Mouse (Mus musculus) thymus, postnatal 0 days (tissue): ENCODE results near the gene Zfp292. TPM values are rescaled to one million over a fixed set of nuclear protein-coding genes. Genes with fewer than 3 reads are reported as not detected.

Experiments used
- DNase-seq: peaks from one replicate; pipeline ENCODE4 v3.0.0-alpha.2; 2015; ENCODE audit warnings: low spot score
- polyA plus RNA-seq: library from polyadenylated mRNA; unstranded; fragments of >200 nt; fragmentation: Nextera tagmentation; extraction: Ambion mirVana; gene quantifications from 2 replicates; pipeline ENCODE4 v1.2.1, GENCODE M21; 2015

Zfp292 gene
- polyA plus RNA-seq, 1 experiment from 2014 or later = 20.7 TPM

DNA sequence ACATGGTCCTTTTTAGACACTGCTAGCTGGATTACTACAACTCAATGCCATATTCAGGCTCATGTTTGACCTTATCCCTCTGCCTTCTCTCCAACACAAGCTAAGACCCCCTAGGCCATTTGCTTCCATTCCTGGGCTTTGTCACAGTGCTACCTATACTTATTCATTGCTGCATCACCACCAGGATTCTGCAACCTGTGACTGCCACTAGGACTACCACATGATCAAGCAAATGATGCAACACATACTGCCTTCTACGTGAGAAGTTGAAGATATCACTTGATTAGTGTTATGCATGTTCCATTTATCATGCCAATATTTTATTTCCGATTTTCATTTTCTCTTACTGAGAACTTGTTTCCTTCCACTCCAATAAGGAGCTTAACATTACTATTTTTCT lies 84.8 kb downstream of the Zfp292 start:
- DNase-seq = no peak

DNA sequence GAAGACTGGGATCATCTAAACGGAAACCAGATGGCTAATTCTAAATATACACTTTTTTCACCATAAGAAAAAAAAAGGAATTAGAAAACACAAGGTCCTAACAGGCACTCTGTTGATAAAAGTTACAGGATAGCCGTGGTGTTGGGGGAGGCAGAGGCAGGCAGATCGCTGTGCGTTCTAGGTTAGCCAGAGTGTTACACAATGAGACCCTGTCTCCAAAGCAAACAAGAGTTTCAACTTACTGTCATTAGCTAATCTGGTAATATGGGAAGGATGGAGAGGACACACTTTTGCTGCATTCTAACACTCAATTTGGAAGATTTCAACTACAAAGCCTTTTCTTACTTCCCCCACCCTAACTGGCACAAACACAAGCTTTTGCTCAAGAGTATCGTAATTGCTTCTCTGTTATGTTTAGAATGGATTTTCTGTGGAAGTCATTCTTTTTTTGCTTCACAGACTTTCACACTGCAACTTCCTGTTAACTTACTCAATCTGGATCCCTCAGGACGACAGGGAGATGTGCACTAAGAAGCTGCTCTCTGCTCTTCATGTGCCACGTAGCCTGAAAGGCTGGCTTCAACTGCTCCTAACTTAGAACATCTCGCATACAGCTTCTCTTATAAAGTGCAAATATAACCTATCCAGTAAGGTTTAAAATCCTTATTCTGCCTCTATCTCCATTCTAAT lies 85.3 kb downstream of the Zfp292 start:
- DNase-seq = no peak

DNA sequence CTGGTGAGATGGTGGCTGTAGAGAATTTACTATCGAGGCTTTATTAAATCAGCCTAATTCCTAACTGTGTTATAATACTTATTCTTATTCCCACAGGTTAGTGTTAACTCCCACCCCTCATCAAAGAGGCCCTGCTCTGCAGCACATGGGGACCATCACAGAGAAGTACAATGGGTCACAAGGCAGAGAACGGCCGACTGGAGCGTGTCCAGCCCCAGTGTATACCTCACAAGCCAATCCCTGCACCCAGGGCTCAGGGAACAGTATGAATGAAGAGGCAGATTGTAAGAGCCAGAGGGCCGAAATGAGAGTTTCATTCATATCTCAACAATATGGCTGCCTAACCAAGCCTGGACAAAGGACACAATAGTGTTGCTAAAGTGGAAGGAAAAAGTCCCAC lies 86.5 kb downstream of the Zfp292 start:
- DNase-seq = no peak

DNA sequence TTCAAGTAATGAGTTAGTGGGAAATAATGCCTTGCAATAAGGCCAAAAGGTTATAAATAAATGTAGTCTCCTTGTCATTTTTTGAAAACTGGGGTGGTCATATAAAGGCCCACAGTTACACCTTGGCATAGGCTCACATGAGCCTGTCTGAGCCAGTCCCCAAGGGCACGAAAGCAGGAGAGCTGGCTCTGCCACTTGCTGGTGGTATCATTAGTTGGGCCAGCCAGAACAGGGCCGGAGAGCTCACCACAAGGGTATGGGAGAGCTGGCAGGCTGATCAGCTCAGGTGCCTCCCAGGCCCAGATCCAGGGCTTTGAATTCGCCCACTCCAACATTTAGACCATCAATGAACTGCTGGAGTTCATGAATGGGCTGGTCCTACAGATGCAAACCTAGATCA lies 96.3 kb downstream of the Zfp292 start:
- no peak for DNase-seq

DNA sequence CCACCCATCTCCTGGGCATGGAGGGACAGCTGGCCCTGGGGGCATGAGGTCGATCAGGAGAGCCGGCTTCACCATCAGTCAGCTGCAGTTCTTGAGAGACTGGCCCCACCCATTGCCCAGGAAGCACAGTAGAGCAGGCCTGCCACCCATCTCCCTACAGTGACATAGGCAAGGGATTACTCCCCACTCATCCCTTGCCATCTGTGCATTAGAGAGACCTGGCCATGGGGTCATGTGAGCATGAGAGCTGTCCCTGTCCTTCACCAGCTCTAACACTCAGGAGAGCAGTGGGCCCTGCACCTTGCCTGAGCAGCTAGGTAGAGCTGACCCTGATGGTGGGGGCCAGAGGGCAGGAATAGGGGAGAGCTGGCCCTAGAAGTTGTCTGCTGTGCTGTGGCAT lies 97.1 kb downstream of the Zfp292 start:
- no peak for DNase-seq

DNA sequence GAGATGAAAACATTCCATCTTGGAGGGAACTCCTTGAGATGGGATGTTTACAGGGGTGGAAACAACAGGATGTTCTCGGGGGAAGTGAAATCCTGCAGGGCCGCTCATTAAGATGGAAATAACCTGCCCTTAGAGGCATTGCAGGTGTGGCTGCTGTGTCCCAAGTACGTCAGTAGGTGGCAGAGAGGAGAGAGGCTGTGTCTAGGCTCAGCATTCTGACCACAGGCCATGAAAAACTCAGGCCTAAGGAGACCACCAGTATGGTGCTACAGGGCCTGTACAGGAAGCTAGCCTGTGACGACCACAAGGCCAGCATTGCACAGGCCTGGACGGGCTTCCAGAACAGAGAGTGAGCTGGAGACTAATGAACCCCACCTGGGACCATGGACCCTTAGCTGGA lies 97.9 kb downstream of the Zfp292 start:
- no peak for DNase-seq

DNA sequence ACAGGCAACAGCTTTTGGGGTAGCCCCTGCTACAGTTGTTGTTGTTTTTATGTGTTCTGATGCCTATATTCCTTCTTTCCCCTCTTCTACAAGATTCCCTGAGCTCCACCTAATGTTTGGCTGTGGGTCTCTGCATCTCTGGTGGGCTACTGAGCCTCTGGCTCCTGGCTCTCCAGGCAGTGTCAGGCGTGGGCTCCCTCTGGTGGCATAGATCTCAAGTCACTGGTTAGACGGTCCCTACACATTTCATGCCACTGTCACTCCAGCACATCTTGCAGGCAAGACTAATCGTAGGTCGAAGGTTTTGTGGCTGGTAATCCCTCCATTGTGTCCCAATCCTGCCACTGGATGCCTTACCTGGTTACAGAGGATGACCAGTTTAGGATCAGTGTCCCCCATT lies 100.0 kb downstream of the Zfp292 start:
- peak; percentile 34 for DNase-seq

DNA sequence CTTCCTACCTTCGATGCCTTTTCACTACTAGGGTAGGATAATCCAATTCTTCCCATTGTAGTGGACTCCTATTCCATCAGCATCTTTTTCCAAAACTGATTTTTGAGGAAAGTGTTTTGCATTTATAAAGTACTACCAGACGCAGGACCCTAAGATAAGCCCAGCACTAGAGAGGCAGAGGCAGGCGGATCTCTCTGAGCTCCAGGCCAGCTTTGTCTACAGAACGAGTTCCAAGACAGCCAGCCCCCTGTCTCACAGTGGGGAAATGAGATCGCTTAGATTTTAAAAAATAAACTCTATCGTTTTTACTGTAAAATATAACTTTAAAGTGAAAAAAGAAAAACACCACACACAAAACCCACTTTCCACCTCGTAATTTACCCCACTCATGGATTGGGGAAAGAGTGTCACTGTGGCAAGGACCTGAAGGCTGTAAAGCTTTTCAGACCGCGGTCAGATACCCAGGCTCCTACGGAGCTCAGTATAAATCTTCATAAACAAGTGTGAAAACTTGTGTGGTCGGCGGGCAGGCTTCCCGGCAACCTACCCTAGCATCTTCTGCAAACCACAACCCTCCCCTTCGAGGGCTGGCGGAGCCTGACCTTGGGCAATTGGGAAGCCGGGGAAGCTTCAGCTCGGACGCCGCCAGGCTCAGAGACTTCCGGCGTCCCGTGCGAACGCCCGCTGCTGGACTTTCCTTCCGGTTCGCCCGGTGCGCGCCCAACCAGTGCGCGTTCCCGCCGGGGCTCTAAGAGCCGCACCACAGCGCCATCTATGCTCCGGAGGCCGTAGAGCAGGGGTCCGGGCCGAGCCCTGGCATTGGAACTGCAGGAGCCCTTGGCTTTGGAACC lies 104.9 kb downstream of the Zfp292 start, which contains the start of gene Smim8:
TSS of gene Smim8 (minus strand) at position 747 of the 851 bp plus-strand sequence.
- peak; percentile 93 for DNase-seq

DNA sequence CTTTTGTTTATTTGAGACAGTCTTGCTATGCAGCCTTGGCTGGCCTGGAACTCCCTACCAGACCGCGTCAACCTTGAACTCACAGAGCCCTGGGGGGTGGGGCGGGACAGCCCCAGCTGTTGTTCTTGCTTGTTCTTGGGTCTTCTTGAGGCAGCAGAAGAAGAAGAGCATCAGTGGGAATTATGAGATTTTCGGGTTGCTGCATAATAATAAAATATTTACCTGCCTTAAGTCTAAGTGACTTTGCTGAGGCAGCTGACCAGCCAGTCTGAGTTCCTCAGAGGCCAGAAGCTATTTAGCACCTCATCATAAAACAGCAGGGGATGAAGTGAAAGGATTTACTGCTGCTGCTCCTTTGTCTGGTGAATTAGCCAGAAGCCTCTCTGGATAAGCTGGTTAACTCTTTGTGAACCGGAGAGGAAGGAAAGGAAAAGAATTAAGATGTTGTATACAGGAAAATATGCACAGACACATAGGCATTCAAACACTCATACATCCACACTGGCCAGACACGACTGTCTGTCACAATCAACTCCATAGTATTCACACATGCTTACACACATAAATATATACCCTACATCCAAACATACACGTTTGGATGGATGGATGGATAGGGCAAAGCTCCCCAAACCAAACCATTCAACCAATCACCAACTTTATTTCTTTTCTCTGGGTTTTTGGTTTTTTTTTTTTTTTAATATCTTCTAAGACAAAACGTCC lies 110.9 kb downstream of the Zfp292 start:
- DNase-seq = no peak

DNA sequence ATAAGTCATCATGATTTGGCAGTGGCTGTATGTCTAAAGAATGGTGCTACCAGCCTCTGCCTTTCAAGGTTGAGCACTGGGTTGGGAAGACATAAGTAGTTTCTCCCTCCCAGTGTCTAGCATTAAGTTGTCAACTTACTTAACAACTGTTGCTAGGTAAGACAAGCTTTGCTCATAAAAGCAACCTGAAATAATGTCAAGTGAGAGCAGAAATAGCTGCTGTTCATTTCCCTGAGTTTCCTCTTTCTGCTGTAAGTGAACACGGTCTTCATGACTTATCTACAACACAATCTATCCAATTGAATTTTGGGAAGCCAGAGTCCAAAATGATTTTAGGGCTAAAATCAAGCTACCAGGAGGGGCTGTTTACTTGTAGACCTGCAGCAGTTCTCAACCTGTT lies 126.6 kb downstream of the Zfp292 start, which contains the start of gene Gm136:
TSS of gene Gm136 (minus strand) at position 101 of the 400 bp plus-strand sequence.
- DNase-seq = no peak

Other genes starting within 250 kb of the Zfp292 start
- gene Slc35a1, start 195.5 kb downstream of the Zfp292 start, polyA plus RNA-seq = 15.9 and 26.0 TPM in 2 replicates
- gene Cfap206, start 152.8 kb downstream of the Zfp292 start, polyA plus RNA-seq = 0.33 and 0.56 TPM in 2 replicates
- gene Gm136, start 126.7 kb downstream of the Zfp292 start, polyA plus RNA-seq = not detected in 2 replicates
- 108 TPM in 2 replicates for gene Smim8, start 104.5 kb downstream of the Zfp292 start, polyA plus RNA-seq
- 1.7 and 1.8 TPM in 2 replicates for gene Cga, start 10.8 kb upstream of the Zfp292 start, polyA plus RNA-seq